Mouse (Mus musculus) left cerebral cortex, adult 9 months (tissue): ENCODE measurements around the gene E030018B13Rik.

ENCODE experiments used
- DNase-seq, 2 experiments: peaks; one replicate each; pipeline ENCODE4 v3.0.0; 2022; ENCODE audit warnings: low spot score in 2 of 2

Gene E030018B13Rik

DNA sequence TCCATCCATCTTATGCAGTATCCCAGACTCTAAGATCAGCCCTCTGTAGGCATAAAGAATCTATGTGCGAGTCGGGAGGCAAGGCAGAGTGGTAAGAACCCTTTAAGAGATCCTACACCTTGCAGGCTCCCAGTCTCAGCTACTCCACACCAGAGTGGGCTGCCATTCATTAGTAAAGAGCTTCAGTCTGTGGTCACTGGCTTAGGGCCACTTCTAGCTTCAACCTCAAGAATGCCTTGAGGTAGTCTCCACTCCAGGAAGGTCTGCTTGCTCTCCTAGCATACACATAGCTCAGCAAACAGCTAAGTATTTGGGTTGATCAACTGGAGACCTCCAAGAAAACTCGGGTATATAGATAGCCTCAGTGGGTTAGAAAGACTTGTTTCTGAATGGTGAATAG, 19.0 kb upstream of the E030018B13Rik start:
- DNase-seq = no peak

- DNase-seq = no peak
These were observed 18.5 kb upstream of the E030018B13Rik start for GRCm38 (mm10) chr7:63898201-63898600.

DNA sequence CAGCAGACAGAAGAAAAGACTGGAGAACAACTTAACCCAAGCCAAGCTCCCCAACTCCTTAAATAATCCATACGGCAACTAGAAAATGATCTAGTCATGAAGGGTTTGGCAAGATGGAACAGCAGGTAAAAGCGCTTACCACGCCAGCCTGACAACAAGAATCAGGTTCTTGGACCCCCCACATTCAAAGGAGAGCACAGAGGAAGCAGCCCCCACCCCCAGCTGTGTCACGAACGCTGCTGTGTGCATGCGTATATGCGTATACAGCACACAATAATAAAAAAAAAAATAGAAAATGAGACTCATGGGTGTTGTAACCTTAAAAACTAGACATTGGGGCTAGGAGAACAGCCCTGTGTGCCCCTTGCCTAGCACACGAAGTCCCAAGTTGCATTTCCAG, 16.7 kb upstream of the E030018B13Rik start:
- DNase-seq = no peak

DNA sequence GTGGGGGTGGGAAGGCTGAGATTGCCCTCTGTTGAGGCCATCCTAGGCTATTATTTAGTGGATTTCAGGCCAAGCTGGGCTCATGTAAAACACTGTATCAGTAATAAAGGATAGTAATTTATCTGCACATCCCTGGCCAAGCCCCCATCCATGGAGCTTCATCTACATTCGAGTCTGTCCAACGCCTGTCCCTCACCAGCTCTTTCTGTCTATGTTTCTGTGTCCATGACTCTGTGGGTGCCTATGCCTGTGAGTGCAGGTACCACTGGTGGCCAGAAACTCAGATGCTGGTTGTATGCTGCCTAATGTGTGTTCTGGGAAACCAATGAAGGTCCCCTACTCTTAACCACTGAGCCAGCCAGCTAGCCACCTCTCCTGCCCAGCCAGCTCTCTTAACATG, 16.2 kb upstream of the E030018B13Rik start:
- no peak for DNase-seq

GRCm38 (mm10) chr7:63901346-63901745, 15.3 kb upstream of the E030018B13Rik start:
- peak in 1 of 2 experiments; percentile 53 for DNase-seq

GRCm38 (mm10) chr7:63901942-63902341, 14.7 kb upstream of the E030018B13Rik start:
- no peak for DNase-seq

GRCm38 (mm10) chr7:63902604-63903210, 13.9 kb upstream of the E030018B13Rik start:
- no peak for DNase-seq

- DNase-seq = no peak
These were observed 12.8 kb upstream of the E030018B13Rik start for GRCm38 (mm10) chr7:63903635-63904380.

GRCm38 (mm10) chr7:63905190-63905589, 11.5 kb upstream of the E030018B13Rik start:
- DNase-seq = no peak

- no peak for DNase-seq
These were observed 11.0 kb upstream of the E030018B13Rik start for GRCm38 (mm10) chr7:63905642-63906041.

DNA sequence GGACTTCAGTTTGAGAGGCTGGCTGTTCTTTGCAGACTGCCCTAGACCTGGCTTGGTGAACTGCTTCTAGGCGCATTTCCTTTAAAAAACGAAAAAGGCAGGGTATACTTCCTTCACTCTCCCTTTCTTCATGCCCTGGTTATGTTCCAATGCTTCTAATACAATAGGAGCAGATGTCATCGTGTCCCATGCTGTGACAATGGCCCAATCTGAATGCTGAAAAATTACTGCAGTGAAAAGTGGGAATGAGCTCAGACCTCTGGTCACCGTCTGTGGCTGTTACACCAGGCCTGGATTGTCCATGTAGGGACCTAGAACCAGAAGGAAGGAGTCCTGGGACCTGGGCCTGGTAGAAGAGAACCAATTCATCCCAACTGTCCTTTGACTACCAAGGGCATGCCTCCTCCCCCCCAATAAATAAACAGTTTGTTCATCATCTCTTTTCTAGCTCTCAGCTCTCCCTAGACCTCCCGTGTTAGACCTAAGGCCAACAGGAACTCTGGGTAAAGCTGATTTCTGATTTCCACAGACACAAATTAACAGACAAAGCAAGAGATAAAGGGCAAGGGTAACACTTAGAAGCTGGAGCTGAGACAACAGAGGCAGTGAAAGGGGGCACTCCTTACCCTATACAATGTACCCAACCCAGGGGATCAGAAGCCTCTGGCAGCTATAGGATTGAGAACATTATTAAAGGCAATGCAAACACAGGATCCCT, 8.7 kb upstream of the E030018B13Rik start:
- no peak for DNase-seq

- DNase-seq = no peak
These were observed 8.0 kb upstream of the E030018B13Rik start for GRCm38 (mm10) chr7:63908496-63909285.

GRCm38 (mm10) chr7:63910225-63910624, 6.4 kb upstream of the E030018B13Rik start:
- DNase-seq = no peak

DNA sequence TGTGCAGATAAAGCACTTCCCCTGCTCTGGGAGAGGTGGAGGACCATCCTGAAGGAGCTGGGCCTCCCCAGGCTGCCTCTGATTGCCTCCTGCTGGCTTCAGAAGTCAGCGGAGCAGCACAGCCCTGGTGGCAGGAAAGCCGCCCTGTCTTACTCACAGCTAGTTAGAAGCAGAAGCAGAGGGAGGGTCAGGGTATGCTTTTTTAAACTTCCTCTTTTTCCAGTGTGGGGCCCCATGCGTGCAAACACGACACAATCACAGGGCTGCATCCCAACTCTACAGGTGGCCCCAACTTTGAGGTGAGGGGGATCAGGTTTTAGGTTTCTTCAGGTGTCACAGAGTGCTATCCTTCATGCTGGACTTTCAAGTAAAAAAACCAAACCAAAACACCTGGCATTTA, 5.7 kb upstream of the E030018B13Rik start:
- DNase-seq = no peak

DNA sequence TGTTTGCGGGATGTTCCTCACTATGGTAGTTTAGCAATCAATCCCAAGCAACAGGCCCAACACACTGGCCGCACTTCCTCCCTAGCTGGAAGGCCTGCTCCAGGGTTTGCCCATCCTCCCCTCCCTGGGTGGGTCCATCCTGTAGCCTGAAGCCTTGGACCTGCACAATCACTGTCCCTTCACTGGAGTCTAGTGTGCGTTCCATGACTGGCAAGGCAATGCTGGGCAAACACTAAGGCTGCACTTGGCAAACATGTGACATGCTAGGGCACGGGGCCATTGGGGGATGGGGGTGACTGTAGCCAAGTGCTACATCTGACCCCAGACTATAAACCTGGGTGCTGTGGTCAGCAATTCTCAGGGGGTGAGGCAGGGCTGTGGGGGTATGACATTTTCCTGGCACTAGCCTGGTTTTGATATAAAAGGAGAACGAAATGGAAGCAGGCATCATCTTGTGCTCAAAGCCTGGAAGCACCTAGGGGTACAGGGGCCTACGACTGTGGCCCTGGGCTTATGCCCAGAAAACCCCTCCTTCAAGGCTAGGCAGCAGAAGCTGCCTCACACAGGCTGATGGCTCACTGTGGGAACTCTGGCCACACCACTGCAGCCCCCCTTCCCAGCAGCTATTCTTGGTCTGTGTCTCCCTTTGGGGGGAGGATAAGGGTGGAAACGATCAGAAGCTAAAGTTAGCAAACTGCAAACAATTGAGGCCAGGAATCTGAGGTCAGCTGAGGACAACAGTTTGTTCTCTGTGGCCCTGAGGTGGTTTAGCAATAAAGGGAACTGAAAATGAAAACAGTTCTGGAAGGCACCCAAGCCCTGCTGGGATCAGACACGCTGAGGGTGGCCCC, 5.0 kb upstream of the E030018B13Rik start:
- DNase-seq = no peak

GRCm38 (mm10) chr7:63912234-63912810, 4.3 kb upstream of the E030018B13Rik start:
- DNase-seq = no peak

DNA sequence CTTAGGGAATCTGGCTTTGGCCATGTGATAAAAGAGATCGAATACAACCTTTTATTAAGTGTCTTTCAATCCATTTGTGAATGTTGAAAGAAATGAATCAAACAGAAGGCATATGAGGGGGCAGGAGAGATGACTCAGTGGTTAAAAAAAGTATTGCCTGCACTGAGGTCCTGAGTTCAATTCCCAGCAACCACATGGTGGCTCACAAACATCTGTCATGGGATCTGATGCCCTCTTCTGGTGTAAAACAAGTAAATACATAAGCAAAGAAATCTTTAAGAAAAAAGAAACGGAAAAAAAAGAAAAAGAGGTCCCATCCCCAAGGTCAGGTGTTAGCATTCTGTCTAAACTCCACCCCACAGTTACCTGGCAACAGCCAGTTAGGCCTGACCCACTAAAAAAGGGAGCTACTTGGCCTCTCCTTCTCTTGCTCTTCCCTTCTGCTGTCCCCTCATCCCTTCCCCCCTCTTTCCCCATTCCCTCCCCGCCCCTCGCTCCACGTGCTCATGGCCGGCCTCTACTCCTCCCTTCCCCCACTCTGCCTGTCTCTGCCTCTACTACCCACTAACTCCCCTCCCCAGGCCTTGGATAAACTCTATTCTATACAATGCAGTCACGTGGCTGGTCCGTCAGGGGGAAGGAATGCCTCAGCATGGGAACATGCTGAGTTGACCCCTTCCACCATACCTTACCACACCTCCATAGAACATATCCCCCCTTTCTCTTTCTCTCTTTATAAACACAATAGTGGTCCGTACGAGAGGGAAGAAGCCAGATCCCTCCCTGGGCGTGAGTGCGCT, 3.5 kb upstream of the E030018B13Rik start:
- DNase-seq = no peak

DNA sequence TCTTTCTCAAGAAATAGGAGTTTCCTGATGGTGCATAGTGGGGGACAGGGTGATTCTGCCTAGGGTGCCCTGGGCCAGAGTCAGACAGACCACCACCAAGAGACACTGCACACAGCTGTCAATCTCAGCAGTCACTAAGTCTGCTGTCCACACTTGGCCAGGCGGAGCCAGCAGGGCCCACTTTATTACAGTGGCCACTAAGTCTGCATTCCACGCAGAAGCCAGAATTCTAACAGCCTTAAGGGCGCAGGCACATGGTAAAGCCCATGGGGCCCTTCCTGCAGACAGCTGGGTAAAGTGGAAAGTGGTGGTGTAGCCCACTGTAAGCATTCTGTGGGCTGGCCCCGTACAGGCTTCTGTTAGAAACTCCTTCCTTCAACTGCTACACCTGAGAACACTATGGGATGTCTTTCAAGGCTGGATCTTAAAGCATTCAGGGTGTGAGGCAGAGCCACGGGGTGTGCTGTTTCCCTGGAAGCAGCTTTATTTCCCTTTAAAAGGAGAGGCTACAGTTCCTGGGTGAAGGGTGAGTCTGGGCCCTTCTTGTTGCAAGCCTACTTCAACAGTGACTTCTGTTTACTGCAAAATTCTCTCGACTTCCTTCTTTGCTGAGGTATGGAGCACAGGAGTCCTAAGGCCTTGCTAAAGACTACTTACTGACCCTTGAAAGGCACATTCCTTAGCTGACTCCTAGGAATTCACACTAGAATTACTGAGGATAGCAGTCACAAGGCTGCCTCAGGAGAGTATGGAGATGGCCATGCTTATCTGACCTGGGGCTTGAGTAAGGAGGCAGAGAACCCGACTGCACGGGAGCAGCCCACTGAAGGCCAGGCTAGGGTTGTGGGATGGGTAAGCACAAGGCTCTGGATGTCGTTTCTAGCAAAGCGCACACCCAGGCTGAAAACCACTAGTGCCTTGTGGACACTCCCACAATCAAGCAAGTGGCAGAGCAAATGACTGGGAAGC, 2.6 kb upstream of the E030018B13Rik start:
- DNase-seq = no peak

DNA sequence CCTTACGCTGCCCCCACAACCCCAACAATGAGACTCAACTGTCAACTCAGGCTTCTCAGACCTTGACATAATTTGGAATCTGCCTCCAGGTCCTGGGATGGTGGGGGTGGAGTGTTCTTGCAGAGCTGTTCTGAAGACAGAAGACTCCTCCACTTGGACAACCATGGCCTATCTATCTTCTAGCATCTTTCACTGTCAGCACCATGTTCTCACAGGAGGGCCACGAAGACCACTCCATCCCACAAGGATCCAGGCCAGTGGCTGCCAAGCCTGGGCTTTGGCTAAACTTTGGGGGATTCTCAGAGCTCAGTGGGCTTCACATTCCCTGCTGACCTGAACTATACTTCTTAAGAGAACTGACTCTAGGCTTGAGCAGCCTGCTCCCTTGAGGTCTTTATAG, 1.8 kb upstream of the E030018B13Rik start:
- DNase-seq = no peak
